Mouse (Mus musculus): Measurements from ENCODE around the gene Ptgis.

GRCm38 (mm10) chr2:167266231-167266630 lies 25.8 kb upstream of the Ptgis start:
- TF ChIP-seq CTCF (IDR thresholded peaks at IDR 0.05; ENCODE audit: extremely low read depth, insufficient read length, insufficient replicate concordance, low read depth, low read length) = no peak
- no peak for TF ChIP-seq POLR2A (IDR thresholded peaks at IDR 0.05; ENCODE audit: low read depth, low read length)
